Mouse (Mus musculus) cerebellum, adult (tissue): Measurements from ENCODE around the gene Cand1.

Experiments used
- ATAC-seq: cut with Nextera tagmentation; 2 replicates; pipeline ENCODE4 v1.9.2; 2017; ENCODE audit warnings: mild to moderate bottlenecking, moderate library complexity, mixed read lengths; ENCODE audit not compliant: insufficient number of reproducible peaks, low FRiP score, low TSS enrichment

Gene Cand1

DNA sequence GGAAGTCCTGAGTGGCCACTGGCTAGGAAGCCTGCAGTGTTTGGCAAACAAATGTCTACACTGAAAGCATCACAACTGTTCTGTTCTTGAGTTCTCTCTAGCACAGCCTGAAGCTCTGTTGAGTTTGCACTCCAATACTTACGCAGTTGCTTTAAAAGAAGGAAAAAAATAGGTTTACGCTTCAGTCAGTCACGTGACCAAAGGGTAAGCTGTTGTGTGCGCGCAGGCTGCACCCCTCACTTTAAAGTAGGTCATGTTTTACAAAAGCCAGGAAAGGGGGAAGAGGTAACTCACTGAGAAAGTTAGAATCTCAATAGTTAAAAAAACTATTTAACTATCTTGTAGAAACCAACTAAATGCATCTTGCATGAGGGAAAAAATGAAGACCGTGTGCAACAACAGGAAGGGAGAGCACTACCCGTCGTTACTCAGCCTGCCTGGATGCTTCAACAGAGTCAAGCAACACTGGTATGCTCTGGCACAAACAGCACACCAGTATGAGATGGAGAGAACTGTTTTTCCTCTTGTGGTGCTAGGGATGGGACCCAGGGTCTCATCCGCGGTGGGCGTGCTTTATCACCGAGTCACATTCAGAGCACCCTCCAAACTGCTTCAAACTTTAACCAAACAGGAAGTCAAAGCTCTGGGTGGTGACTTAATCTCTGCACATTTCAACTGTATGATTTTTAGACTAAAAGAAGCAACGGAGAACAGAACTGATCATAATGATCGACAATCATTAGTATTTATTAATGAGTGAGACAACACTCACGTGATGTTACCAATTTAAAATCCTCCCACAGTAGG, 21.4 kb downstream of the Cand1 start:
- no peak for ATAC-seq

DNA sequence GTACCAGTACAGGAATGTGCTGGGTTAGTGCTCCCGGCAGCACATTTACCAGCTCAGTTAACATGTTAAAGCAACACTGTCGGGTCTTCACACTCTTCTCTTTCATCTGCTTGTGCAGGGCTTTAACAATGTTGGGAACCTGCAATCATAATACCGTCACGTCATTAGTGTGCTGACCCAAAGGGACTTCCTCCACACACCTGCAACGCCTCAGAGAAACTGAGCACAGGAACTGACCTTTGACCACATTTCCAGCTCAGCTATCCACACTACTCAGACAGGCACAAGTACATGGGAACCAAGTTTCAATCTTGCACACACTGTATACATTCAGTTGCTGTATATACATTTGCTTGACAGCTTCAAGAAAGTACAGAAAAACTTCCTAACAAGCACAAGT, 27.4 kb downstream of the Cand1 start:
- no peak for ATAC-seq

DNA sequence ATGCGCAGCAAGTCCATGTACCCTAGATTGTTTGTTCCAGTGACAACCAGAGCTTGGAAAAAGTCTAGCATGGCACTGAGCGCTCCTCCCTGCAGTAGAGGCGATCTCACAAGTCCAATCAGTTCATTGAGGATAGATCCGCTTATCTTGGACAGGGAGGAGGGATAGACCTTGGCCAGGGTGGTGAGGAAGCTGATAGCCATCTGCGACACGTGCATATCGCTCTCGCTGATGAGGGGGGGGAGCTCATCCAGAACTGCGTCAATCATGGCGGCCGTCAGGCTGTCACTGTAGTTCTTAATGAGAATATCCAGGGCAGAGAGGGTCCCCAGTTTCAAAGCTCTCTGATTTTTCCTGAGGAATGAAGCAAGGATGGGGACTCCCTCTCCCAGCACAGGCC, 28.6 kb downstream of the Cand1 start:
- ATAC-seq, result no peak

DNA sequence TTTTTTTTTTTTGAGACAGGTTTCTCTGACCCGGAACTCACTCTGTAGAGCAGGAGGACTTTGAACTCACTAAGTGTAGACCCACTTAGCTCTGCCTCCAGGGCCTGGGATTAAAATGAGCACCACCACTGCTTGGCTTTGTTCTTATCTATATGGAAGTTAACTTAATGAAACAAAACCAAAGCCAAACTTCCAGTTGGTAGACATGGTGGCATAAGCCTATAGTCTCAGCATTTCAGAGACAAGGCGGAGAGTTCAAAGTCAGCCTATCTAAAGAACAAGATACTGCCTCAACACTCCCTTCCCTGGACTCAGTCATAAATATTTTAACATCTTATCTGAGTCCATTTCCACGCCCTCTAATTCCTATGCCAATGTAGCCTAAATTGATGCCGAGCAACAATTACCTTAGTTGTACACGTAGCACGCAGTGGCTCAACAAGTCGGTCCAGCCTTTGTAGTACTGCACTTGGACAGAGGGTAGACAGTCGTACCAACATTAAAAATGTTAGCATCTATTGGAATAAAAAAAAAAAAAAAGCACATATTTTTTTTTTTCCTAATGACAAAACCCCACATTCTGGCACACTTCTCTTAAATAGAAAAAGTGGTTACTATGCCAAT, 33.4 kb downstream of the Cand1 start:
- no peak for ATAC-seq

DNA sequence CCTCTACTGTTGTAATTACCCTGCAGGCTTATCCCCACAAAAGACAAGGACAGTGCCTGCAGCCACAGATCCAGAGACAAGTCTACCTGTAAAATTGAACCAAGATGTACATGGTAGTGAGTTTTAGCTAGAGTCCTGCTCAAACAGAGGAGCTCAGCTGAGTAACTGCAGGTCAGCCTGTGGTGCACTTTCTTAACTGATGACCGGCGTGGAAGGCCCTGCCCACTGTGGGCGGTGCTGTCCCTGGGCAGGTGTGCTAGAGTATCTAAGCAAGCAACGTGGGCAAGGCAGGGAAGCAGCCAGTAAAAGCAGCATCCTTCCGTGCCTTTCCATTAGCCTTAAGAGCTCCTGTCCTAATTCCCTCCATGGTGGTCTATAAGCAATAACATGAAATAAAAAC, 34.6 kb downstream of the Cand1 start:
- no peak for ATAC-seq

DNA sequence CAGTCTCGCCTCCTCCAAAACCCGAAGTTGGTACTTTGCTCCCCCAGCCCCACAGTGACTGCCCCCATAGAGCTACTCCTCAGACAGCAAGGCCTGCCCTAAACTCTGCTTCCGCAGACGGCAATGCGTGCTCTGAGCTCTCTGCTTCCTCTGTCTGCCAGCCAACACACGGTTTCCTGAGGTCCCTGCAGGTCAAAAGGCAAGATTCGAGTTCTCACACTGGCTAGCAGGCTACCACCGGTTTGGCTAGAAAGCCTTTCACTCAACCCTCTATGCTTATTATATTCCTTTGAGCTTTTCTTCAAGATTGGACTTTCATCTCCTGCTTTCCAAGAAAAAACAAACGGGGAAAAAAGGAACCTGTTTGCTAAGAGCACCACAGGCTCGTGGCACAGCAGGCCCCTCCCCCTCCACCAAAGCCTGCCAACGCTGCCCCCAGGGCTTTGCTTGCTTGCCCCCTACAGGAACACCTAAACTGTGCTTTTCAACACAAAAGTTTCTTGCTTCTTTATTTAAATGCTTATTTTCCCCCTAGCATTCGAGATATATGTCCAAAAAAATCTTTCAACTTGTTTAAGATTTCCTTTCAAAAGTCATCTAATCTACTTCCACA, 35.4 kb downstream of the Cand1 start:
- ATAC-seq, result no peak

DNA sequence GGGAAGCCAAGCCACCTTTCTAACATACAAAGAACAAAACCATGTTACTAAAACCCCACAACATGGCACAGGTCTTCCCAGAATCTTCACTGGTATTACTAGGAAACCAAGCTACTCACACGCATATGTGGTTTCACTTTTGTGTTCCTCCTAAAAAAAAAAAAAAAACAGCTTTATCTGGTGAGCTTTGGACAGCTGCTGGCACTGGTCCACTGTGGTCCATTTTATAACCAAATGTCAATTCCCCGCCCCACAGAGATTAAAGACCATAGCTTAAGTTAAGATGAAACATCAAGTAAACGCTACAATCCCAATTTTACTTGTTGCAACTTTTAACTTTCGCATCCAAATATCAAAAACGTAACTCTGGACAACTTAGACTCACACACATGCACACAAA, 40.0 kb downstream of the Cand1 start:
- no peak for ATAC-seq

DNA sequence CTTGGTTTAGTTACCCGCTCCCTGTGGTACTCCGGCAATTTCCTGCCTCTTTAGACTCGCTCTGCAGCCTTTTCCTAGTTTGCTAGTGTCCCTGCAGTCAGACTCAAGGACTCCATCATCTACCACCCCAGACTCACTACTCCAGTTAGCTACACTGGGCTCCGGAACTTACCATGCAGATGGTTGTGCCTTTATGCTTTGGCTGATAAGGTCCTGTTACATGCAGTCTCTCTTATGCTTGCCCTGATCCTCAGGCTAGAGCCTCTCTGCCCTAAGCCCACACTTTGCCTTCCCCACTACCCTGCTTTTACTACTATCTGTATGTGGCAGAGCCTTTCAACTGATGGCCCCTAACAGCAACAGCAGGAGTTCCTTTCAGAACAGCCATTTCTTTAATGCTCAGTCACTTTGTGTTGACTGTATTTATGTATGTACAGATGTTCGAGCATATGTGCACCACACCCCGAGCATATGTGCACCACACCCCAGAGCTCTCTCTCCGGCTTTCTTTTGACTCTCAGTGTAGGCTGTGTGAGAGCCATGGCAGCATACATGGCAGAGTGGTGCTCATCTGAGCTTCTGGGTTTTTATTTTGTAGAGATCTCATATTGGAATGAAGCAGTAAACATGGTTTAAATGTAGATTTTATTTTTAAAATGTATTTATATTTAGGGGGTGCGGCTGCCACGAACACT, 41.5 kb downstream of the Cand1 start:
- no peak for ATAC-seq

DNA sequence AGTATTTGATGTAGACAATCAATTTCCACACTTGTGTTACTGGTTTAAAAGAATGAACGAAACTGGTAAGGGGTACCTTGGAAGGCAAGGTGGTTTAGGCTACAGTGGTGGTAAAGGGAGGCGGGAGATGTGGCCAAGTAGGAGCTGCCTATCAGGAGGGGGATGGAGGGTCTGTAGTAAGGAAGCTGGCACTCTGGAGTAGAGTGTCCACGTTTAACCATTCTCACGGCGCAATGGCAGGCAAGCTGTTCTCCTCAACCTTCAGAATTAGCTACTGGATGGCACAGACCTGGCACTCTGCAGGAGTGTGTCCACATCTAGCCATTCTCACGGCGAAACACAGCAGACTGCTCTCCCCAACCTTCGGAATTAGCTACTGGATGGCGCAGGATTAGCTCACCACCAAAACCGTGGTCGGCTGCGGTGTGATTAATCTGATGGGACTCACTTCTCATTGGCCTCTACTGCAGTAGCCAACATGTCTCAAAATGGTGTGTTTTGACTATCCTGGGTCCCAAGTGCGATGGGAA, 42.2 kb downstream of the Cand1 start:
- ATAC-seq, result no peak

DNA sequence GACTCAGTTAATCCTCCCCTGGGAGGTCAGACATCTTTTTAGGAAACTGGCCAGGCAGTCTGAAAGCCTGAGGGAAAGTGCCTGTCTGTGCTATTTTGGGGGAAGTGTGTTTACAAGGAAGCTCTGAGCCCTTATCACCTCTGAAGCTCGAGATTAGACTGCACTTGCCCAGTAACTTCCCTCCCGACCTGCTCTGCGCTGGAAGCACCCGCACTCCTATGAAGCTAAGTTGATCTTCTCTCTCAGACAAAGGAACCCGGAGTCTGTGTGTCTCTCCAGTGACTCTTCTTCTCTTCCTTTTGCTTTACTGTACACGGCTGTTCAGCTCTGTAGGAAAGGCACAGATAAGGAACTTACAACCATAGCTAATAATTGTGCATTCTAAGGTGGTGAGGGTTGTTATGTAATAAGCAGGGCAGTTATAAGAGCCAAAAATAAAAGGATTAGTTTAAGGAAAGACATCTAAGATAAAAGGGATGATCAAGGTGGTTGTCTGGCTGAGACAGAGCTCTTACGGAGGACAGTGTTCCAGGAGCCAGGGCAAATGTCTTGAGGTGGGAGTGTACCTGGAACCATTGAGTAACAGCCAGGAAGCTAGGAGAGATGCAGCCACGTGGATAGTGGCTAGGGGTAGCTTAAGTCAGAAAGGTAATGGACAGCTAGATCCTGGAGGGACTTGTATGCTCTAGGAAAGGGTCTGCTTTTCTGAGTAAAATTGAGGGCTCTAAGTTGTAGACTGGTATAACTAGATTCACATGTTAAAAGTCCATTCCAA, 47.1 kb downstream of the Cand1 start:
- ATAC-seq, result no peak

DNA sequence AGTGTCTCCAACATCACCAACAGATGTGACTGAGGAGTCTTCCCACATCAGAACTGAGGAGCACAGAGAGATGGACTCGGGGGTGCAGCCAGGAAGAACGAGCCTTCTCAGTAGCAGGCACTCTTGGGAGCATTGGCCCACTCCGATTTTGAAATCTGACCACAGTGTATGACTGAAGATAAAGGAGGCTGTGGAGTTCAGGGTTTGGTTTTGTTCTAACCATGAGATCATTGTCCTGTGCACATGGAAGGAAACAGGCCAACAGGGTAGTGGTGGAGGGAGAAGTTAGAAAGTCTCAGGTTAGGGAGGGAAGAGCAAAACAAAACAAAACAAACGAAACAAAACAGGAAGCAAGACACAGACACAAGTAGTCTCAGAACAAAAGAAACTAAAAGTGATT, 52.1 kb downstream of the Cand1 start:
- ATAC-seq, result no peak

DNA sequence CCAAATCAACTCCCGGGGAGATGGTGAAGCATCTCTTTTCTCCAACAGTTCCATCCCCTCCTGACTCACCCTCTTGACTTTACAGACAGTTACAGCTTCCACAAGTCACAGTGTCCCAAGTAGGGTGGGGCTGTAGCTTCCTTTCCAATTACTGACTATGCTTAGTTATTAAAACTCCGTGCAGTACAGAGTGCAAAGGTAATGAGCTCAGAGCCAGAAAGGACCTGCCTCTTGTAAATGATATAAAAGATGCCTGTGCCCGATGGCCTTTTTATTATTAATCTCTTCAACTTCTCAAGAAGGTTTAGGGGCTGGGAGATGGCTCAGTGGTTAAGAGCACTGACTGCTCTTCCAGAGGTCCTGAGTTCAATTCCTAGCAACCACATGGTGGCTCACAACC, 70.2 kb downstream of the Cand1 start:
- no peak for ATAC-seq

DNA sequence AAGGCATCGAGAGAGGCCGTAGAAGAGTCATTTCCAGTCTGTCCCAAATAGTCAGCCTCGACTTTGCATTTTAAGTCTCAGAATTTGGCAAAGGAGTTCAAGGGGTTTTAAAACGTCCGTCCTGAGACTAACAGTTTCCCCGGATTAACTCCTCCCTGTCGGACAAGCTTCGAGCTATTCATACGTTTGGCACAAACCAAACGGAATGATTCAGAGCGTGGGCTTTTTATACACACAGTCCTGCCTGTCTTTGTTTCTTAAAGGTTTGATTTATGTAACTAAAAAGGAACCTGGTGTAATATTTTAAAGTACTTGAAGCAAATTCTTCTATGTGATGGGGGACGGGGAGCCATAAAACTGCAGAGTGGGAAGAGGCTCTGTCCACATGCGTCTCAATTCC, 70.6 kb downstream of the Cand1 start:
- ATAC-seq, result no peak

DNA sequence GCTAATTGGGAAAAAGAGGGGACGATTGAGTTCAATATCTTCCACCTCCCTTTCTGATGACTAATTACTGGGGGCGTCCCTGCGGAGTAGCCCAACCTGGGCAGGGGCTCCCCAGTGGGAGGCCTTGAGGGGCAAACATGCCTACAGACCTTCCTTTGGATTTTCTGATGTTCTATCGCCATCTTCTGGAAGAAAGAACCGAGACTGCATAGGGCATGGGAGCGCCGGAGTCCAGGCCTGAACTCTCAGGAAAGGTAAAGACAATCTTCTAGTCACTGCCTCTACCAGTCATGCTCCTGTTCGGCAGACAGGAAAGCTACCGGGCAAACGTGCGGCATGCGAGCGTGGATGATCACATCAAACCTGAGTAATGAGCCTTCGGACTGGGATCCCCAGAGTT, 71.1 kb downstream of the Cand1 start:
- no peak for ATAC-seq

DNA sequence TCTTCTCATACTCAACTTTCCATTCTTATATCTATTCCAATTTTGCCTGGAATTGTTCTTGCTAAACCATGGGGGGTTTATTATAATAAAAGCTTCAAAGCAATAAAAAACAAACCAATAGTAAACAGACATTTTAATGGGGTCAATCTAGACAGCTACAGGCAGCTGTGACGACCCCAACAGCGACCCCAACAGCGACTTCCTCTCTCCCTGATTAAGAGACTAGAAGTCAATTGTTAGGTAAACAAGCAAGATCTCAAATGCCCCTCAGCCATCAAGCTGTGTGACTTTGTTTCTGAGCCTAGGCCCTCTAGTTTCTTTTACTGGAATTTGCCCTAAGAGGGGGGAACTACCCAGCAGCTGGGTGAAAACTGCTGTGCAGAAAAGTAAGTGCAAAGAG, 72.0 kb downstream of the Cand1 start:
- no peak for ATAC-seq

DNA sequence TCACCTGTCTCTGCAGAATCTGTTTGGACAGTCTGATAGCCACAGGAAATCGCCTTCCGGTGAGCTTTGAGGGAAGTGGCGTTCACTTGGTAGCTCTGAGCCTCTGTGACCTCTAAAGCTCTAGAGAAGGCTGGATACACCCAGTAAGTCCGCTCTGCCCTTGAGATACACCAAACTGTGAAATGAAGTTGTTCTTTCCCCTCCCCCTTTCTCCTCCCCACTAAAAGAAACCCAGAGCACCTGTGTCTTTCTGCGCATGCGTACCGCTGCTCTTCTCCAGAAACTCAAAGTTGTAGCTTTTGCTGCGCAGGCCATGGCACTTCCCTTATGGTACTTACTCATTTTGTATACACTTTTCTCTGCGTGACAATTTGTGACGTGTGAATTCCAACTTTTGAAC, 74.8 kb downstream of the Cand1 start:
- ATAC-seq, result no peak

DNA sequence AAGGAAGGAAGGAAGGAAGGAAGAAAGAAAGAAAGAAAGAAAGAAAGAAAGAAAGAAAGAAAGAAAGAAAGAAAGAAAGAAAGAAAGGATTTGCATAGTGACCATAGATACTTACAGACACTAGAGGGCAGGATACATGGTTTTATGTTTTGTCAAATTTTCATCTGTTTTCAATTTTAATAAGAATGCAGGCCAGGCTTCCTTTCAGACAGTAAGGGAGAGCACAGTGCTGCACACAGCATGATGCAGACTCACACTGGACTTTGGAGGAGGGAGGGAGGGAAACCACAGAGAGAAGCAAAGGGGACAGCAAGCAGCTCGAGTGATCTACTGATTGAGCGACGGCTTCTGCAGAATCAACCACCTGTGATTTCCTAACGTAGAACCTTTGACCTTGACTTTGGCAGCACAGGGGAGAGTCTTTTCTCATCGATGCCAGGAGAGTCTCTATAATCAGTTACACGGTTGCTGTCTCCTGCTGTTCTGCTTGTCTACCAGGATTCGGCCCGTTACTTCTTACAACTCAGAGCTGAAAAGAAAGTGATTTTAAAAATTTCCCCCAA, 78.0 kb downstream of the Cand1 start:
- no peak for ATAC-seq

DNA sequence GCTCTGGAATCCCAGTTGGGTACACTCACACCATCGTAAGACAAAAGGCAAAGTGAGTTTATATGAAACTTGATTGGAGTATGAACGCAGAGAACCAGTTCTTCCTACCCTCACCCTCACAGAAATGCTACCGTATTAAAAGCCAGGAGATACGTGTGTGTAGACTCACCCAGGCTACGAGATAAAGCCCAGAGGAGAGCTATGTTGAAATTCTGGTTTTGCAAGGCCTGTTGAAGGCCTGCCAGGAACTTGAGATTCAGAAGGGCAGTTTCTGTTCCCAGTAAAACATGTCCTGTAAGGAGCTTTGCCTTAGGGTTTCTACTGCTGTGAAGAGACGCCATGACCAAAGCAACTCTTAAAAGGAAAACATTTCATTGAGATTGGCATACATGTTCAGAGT, 79.7 kb downstream of the Cand1 start:
- ATAC-seq, result no peak

DNA sequence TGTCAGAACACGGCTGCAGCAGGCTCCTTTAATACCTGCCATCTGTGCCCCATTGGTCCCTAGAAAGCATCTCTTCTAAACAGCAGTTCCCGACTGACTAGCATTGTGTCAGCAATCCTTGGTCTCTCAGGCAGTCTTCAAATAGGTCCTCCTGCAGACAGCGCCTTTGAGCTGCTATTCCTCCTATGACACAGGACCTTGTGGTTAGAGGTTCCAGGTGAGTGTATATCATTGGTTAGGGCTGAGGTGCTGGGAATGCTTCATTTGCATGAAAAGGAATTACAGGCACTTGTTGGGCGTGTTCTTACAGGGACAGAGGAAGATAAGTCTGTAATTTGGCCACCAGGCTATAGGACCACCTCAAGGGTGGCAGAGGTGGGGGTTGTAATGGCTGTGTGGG, 90.6 kb downstream of the Cand1 start:
- ATAC-seq, result no peak
